Mouse (Mus musculus): ENCODE results near the gene Dlx3. TPM values are rescaled to one million over a fixed set of nuclear protein-coding genes. Genes with fewer than 3 reads are reported as not detected.

Gene Dlx3
- total RNA-seq, 2 experiments from 2014 or later: not detected

DNA sequence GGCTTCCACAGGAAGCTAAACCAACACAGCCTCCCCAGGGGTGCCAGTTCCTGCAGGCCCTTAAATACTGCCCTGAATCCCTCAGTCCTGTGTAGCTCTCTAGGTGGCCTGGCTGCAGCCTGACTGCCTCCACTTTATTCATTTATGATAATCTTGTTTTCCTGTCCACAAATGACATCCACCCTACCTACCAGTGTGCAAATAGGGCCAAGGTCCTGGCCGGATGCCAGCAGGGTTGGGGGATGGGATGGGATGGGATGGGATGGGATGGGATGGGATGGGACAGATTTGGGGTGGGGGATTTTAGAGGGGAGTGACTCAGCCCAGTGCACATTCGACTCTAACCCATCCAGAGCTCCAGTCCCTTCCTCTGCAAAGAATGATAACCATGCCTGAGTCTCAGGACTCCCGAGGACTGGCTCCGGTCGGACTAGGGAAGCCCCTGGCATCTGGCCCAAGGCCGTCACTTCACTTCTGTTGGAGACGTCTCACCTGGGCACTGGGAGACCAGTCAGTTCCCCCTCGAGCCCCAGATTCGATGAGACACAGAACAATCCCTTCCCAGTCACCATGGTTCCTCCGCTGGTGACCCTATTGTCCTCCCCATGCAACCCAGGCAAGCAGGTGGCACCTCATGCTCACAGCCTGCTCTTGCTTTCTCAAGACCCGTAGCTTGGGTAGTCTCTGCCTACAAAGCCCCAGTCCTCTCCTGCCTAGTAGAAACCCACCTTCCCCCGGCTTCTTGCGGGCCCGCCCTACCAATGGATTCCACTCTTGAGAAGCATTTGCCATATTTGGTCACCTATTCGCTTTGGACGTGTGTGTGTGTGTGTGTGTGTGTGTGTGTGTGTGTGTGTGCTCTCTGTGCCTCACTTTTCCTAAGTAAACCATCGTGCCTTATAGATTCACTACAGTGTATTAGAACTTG lies 32.4 kb upstream of the Dlx3 start:
- DNase-seq: no peak
- intact Hi-C loops (cut with DNase I): no loop called here

DNA sequence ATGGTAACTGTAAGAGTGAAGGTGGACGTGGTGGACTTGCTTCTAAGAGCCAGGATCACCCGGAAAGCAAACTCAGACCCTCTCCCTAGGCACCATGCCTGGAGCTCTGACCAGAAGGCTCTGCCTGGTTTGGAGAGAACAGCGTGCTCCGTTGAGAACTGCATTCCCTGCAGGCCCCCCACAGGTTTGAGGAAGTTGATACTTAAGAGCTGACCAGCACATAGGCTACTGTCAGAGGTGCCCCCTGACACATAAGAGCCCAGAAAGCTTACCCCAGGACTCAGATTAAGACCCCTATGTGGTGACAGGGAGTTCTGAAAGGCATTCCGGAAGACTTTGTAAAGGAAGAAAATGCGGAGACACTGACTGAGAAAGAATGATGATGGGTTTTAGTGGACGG lies 31.6 kb upstream of the Dlx3 start:
- intact Hi-C loops (cut with DNase I): no loop called here
- DNase-seq: no peak

DNA sequence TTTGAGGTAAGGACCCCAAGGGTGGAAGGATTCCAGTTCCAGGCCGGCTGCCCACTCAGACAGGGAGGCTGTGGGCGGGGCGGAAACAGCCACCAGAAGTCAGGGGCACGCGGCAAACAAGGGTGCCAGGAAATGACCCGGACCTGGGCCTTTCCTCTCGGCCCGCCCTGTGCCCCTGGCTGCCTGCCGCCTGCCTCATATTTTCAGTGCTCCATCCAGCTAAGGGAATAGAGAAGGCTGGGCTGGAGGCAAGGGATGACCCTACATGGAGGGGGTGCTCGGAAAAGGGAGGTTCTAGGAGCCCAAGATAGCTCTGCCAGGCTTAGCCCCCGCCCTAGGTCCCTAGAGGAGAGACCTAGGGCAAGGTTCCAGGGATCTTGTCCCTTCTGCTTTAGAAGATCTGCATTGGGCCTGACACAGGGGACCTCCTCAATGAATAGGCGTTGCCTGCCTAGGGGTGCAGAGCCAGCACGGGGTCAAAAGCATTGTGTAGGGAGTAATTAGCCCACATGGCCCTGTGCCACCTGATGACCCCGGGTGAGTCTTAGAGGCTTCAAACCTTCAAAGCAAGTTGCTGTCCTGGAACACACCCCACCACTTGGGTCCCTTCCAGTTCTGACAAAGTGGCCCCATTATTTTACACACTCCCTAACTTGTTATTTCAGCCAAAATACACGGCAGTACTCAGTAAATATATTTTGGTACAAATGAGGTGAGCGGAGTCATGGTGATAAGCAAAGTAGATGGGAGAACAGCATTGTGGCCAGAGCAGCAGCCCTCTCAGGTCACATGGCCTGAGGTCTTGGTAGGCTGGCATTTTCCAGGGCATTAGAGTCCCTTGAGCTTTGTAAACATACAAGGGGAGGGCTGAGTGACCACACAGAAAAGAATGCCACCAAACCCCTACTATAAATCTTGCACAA lies 30.8 kb upstream of the Dlx3 start:
- DNase-seq: peak; percentile 34 to 46
- intact Hi-C loops (cut with DNase I): no loop called here

DNA sequence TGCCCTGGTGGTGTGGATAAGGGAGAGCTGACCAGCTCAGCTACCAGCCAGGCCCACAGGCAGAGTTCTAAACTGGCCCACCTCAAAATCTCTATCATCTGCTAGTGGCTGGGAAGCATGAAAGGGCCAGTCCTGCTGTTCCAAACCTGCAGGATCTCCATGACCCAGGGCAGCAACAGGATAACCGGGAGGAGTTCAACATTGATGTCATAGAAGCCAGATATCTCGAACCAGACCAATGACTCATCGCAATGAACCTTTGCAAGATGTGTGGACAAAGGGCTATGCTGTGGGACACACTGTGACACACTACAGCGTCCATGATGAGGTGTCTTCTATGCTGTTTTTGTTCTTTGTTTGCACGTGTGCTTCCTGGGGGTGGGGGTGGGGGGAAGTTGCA lies 26.8 kb upstream of the Dlx3 start:
- no peak for DNase-seq
- intact Hi-C loops (cut with DNase I): no loop called here

DNA sequence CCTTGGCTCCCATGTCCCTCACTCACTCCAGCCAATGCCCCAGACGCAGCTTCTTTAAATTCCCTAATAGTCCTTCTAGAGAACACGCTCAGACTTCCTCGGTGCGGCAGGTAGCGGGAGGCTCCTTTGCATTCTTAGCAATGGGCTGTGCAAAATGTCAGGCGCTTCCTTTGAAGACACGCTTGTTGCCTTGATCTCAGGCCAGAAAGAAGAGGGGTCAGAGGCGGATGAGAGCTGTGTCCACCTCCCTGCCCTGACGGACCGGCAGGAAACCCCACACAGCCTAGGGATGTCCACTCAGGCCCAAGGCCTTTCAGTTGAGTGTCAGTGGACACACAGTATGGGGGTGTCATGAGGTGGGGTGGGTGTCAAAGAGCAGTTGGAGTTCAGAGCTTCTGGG lies 24.3 kb upstream of the Dlx3 start:
- intact Hi-C loops (cut with DNase I): no loop called here
- DNase-seq: no peak

DNA sequence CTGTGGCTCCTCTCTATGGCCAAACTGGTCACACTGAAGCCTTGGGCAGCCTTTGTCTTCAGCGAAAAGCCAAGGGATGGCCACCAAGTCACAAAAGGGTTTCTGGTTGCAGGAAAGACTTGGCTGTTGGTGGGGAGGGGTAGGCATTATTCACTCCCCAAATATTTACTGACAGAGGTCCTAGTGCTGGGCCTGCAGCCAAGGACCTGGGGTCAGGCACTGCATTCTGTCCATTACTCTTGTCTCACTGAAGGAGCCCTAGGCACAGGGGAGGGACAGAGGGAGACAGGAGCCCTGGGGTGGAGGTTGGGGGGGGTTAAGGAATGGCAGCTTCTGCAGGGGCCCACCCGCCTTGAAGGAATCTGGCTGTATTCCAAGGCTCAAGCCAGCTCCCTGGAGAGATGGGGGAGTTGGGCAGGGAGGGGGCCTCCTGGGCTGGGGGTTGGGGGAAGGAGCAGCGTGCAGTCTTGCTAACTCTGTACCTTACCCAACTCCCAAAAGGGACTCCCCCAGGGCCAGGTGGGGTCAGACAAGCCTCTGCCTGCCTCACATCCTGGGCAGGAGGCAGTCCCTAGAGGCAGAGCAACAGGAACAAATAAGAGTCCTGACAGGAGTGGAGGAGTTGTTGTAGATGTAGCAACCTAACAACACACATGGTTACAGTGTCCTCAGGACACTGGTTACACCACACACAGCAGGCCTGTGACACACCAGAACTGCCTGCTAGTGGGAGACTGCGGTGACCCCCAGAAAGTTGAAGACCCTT lies 23.1 kb upstream of the Dlx3 start:
- intact Hi-C loops (cut with DNase I): no loop called here
- DNase-seq: no peak

DNA sequence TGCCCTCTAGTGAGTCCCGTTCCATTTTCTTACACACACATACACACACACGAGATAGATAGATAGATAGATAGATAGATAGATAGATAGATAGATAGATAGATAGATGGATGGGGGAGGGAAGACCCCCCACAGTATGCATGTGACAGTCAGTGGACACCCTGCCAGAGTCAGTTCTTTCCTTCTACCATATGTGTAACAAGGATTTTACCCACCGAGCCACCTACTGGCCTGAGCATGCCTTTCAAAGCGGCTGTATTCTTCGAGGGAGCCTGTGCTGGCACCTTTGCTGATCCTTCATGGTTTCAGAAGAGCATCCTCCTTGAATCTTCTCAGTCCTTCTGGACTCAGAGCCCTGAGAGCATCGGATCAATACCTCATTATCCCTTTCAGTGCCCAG lies 22.0 kb upstream of the Dlx3 start:
- intact Hi-C loops (cut with DNase I): no loop called here
- no peak for DNase-seq

DNA sequence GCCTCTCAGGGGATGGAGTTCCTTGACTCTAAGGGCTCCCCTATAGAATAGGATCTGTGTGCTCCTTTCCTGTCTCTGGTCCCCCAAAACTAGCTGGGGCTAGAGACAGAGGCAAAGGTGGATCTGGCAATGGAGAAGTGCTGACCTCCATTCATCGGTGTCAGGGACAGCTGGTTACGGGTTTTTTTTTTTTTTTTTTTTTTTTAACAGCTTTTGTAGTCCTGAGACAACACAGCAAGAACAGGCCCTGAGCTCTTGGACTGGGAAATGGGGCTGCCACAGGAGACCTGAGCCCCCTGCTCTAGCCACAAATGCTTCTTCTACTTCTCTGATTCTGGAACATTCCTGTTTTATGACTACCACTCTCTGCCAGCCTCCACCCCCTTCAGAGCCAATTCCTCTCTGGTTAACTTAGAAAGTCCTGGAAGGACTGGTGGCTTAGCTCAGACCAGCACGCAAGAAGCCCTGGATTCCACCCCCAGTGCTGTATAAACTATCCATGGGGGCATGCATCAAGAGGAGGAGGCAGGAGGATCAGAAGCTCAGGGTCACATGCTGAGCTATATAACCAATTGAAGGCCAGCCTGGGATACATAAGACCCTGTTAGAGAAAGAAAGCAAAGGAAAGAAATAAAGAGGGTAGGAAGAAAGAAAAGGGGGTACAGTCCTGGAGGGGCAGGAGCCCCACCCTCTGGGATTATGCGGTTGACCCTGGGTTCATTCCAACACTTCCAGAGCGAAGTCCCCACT lies 21.4 kb upstream of the Dlx3 start:
- intact Hi-C loops (cut with DNase I): no loop called here
- no peak for DNase-seq

DNA sequence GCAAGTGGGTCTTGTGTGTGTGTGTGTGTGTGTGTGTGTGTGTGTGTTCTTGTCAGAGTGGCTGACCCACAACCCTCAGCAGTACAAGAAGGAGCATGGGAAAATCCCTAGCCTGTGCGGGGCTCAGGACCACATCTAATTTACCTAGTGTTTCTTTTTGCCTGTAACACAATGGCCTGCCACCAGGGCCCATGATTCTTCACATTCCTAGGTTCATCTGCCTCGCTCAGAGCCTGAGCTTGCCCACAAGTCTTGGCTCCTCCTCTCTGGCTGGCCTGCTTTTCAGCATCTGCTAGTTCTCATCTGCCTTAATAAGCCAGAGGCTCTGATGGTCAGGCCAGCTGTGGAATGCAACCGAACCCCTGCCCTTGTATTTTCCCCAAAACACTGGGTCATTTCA lies 19.5 kb upstream of the Dlx3 start:
- intact Hi-C loops (cut with DNase I): no loop called here
- DNase-seq: no peak

DNA sequence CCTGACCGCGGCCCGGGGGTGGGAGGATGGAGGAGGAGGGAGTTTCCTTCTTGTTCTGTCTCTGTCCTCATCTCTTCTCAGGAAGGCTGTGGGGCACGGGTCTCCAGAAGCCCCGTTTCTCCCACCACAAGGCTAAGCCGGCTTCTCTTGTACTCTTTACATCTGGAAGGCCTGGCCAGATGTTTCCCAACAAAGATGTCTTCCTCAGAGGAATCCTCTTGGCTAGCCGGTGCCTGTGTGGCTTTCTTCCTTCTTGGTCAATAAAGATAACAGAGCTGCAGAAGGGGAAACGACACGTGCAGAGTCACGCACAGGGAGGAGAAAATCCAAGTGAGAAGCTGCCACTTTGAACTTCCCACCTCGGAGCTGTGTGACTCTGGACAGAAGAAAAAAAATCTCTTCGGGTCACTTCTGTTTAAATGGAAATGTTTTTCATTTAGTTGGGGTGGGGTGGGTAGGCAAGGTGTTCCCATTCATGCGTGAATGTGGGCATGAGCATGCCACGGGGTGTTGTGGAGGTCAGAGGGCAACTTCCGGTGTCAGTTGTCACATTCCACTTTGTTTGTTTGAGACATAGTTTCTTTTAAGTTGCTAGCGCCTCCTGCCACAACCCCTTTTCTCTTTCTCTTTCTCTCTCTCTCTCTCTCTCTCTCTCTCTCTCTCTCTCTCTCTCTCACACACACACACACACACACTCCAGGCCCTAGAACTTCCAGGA lies 18.7 kb upstream of the Dlx3 start:
- no peak for DNase-seq
- intact Hi-C loops (cut with DNase I): no loop called here

DNA sequence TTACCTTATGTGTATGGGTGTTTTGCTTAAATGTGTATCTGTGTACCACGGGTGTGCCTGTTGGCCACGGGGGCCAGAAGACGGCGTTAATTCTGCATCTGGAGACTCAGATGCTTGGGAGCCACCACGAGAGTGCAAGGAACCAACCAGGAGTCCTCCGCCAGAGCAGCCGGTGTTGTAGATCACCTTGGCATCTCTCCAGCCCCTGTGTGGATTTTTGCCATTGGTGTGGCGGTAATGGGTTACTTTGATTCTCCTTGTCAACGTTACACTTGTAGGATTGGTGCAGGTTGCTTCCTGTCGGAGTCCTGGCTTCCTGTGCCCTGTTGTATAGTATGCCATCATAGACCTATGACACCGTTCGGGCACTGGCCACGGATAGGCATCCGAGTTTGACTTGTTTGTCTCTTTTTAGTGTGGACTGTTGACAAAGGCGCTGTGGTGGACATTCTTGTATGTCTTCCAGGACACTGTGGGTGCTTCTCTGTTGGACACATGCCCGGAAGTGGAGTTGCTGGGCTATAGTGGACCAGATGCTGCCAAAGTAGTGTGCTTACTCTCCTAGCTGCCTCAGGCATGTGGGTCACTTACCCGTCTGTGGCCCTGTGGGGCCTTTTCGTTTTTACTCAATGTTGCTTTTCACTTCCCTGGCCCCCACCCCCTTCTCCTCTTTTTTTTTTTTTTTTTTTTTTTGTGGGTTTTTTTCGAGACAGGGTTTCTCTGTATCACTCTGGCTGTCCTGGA lies 17.6 kb upstream of the Dlx3 start:
- intact Hi-C loops (cut with DNase I): no loop called here
- DNase-seq: no peak

DNA sequence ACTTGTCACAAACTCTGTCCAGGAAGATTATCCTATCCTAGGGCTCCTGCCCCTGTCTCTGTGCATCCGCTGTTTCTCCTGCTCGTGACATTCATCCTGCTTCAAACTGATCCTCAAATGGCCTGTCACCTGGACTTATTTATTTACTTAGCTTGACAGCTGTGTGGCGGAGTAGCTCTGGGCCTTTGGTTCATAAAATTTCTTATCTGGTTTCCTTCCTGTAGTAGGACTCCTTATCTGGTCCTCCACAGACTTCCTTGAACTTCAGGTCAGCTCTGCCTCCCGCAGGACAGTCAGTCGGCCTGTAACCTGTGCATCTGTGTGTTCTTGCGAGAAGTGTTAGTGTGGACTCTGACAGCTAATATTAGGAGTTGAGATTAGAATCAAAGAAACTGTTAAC lies 15.7 kb upstream of the Dlx3 start:
- no peak for DNase-seq
- intact Hi-C loops (cut with DNase I): no loop called here

DNA sequence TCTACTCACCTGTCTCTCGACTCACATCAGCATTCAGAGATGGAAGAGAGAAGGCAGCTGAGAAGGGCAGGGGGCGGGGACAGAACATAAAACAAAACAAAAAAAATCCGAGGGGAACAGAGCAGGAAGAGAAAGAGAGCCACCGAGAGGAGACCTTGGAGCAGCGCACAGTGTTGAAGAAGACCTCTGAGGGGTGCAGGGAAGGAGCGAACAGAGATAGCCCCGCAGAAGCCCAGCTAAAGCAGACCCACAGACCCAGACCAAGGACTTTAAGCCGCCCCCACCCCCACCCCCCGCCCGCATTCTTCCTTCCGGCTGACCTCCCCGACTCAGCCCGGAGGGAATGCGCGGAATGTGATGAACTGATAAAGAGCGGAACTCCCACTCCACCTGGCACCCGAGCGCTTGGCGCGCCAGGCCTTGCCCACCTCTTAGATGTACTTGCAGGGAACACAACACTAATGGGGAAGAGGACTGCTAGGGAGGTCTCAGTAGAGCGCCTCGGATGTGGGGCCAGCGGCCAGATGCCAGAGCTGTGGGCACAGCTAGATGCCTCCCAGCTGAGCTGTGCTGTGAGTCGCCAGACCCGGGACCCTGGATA lies 14.5 kb upstream of the Dlx3 start:
- intact Hi-C loops (cut with DNase I): loop anchor here (1.0 to 5.0 kb wide), 2 partner anchors 29 to 168 kb away; partner anchors contain the start of genes Col1a1 and Itga3
- DNase-seq: peak in 1 of 2 experiments; percentile 36

DNA sequence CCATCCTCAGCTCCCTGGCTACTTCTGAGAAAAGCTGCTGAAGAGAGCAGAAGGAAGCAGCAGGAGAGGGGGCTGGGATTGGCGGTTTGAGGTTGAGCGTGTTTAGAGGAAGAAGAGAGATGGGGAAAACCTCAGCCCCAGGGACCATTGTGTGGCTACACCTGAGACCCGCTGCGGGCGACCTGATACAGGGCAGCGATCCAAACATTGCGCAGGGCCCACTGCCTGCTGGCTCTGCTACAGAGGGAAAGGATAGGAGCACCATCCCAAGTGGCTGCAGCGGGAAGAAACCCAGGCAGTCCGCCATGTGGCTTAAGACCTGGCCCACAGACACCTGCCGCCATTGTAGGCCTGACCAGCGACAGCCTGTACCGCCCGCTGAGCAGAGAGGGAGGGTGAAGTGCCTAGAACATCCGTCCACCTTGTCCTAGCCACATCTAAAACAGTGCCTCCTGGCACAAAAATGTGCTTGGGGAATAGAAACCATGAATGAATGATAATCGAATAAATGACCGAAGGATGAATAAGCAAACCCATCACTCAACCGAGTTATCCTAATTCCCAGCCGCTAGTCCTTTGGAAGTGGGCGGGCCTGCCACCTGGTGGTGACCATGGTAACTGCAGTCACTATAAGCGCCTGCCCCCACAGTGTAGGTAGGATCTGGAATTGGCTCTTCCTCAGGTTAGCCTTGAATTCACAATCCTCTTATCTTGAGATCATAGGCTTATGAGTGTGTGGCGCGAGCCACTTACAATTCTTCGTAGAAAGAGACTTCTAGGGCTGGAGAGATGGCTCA lies 13.3 kb upstream of the Dlx3 start:
- intact Hi-C loops (cut with DNase I): loop anchor here (1.0 to 5.0 kb wide), 2 partner anchors 59 to 169 kb away; partner anchors contain the start of gene Col1a1
- peak; percentile 79 to 87 for DNase-seq

DNA sequence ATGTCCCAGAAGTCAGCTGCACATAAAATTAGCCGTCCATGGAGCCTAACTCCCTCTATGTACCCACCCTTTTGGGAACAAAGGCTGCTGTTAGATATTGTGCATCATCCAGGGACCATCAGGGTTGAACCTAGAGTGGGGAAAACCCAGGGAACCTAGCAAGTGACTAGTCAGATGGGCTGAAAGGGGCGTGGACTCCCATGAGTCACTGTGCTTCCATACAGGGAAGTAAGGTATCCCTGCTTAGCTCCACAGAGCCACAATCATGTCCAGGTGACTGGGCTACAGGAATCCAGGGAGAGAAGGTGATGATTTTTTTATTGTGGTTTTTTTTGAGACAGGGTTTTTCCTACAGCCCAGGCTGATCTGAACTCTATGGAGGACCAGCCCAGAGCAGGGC lies 10.9 kb upstream of the Dlx3 start:
- no peak for DNase-seq
- intact Hi-C loops (cut with DNase I): loop anchor here (5.0 kb wide), 1 partner anchor 172 kb away; the partner anchor contains the start of gene Col1a1

DNA sequence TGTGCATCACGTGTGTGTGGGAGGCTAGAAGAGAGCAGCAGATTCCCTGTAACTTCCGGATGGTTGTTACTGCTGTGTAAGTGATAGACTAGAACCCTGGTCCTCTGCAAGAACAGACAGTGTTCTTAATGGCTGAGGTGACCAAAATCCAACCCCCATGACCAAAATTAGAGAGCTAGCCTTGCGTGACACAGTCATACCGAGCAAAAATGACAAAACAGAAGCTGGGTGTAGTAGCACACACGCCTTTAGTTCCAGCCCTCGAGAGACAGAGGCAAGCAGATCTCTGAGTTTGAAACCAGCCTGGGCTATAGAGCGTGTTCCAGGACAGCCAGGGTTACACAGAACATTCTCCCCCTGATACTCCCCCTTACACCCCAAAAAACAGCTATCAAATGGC lies 9.8 kb upstream of the Dlx3 start:
- no peak for DNase-seq
- intact Hi-C loops (cut with DNase I): no loop called here

DNA sequence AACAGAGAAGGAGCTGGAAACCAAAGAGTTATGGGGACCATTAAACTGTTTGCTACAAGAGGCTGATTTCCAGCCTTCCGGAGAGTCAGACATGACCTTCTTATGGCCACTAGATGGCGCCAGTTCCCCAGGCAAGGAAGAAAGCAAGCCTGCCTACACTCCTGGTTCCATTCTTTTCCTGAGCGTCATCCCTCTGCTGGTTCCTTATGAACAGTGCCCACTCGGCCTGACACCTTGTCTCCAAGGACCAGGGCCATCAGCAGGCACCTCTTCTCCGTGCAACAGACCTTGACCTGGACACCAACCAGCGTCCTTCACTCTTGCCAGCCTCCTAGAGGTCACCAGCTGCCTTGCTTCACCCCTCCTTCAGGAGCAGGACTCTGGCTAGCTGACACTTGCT lies 2.9 kb upstream of the Dlx3 start:
- intact Hi-C loops (cut with DNase I): loop anchor here (1.0 kb wide), 2 partner anchors 115 to 134 kb away; no protein-coding TSS in a partner anchor
- DNase-seq: peak; percentile 80 to 84

All from heart, postnatal 10 days (tissue).